8 mouse cellular contexts compared by ENCODE assay signal in genomic region chr5:24843103-24843475, GRCm38 (mm10). TPM values are rescaled to one million over a fixed set of nuclear protein-coding genes. Genes with fewer than 3 reads are reported as not detected.
DNase-seq lines count a peak whose midpoint lies in the region; ATAC-seq and TF ChIP-seq lines count a peak whose summit lies in the region.

No protein-coding gene starts in this region.

- no peaks in the 10 kb centered on the region for H3K9me3 ChIP-seq in hindbrain, postnatal 0 days (ENCODE audit: low read length)
- no peaks in the 10 kb centered on the region for H3K9me3 ChIP-seq in midbrain, embryonic 14.5 days (ENCODE audit: control insufficient read depth, low read length)

- ATAC-seq in hindbrain, postnatal 0 days: peak; percentile 34
- no peak for ATAC-seq in midbrain, embryonic 14.5 days (ENCODE audit: low FRiP score, low TSS enrichment)
- no peak for ATAC-seq in cerebellum, adult (ENCODE audit: insufficient number of reproducible peaks, low FRiP score, low TSS enrichment)

- H3K36me3 ChIP-seq in spleen, adult 2 months (ENCODE audit: control insufficient read depth, insufficient read depth, low read length): no peaks in the 10 kb centered on the region
- no peaks in the 10 kb centered on the region for H3K36me3 ChIP-seq in hindbrain, postnatal 0 days (ENCODE audit: insufficient read depth, low read length)
- no peaks in the 10 kb centered on the region for H3K36me3 ChIP-seq in midbrain, embryonic 14.5 days (ENCODE audit: control insufficient read depth, insufficient read depth, low read length)

- 2% methylated on average over 21 of the region's 21 CpGs for WGBS in spleen, adult 2 months
- under 1% methylated on average over 21 of the region's 21 CpGs for WGBS in hindbrain, postnatal 0 days
- 1% methylated on average over 21 of the region's 21 CpGs for WGBS in midbrain, embryonic 14.5 days

- peaks cover 15% of the 10 kb centered on the region; the same call in 1 of the 2 replicates for H3K4me1 ChIP-seq in spleen, adult 2 months (ENCODE audit: control insufficient read depth, insufficient read depth, insufficient read length)
- H3K4me1 ChIP-seq in hindbrain, postnatal 0 days (ENCODE audit: insufficient read depth, low read length): peaks cover 12% of the 10 kb centered on the region
- peaks cover 26% of the 10 kb centered on the region for H3K4me1 ChIP-seq in midbrain, embryonic 14.5 days (ENCODE audit: control insufficient read depth, insufficient read depth, low read length)

- H3K4me2 ChIP-seq in hindbrain, postnatal 0 days (ENCODE audit: low read depth, low read length): peak overlapping the region; percentile 91
- H3K4me2 ChIP-seq in midbrain, embryonic 14.5 days (ENCODE audit: low read length): peak overlapping the region; percentile 78

- peak overlapping the region; percentile 73 for H3K27ac ChIP-seq in spleen, adult 2 months (ENCODE audit: insufficient read depth, low read length)
- peak overlapping the region; percentile 99 for H3K27ac ChIP-seq in hindbrain, postnatal 0 days
- peak overlapping the region; percentile 97 for H3K27ac ChIP-seq in midbrain, embryonic 14.5 days (replicated peaks; ENCODE audit: low read depth, low read length)

- H3K27me3 ChIP-seq in spleen, adult 2 months (ENCODE audit: control insufficient read depth, insufficient read depth, low read length): no peaks in the 10 kb centered on the region
- H3K27me3 ChIP-seq in hindbrain, postnatal 0 days (ENCODE audit: insufficient read depth, low read length): no peaks in the 10 kb centered on the region
- no peaks in the 10 kb centered on the region for H3K27me3 ChIP-seq in midbrain, embryonic 14.5 days (ENCODE audit: control insufficient read depth, insufficient read depth, low read length)

- peak overlapping the region; percentile 58 for H3K4me3 ChIP-seq in spleen, adult 2 months (ENCODE audit: extremely low read depth, insufficient read depth, insufficient read length)
- H3K4me3 ChIP-seq in hindbrain, postnatal 0 days (ENCODE audit: low read length): peak overlapping the region; percentile 68
- H3K4me3 ChIP-seq in midbrain, embryonic 14.5 days (replicated peaks; ENCODE audit: low read depth, low read length): peak overlapping the region; percentile 93

- peak overlapping the region; percentile 87 for H3K9ac ChIP-seq in hindbrain, postnatal 0 days (replicated peaks; ENCODE audit: low read length)
- H3K9ac ChIP-seq in midbrain, embryonic 14.5 days (replicated peaks; ENCODE audit: low read length): peak overlapping the region; percentile 49

- DNase-seq in gastrocnemius, postnatal 14 days: peak; percentile 49
- no peak for DNase-seq in gastrocnemius, adult 8-10 months (ENCODE audit: low spot score in 2 of 2)
- no peak for DNase-seq in spleen, adult 2 months (ENCODE audit: low read depth in 1 of 2, low spot score in 2 of 2)
- DNase-seq in spleen, postnatal 14 days (ENCODE audit: low spot score in 2 of 2): no peak
- no peak for DNase-seq in hindbrain, postnatal 0 days (ENCODE audit: low spot score)
- no peak for DNase-seq in midbrain, embryonic 14.5 days
- no peak for DNase-seq in ovary, adult 18-20 months (ENCODE audit: low spot score)

- TF ChIP-seq POLR2A in spleen, adult 2 months (IDR thresholded peaks at IDR 0.05; ENCODE audit: low read depth, low read length): no peak

- intact Hi-C loops in gastrocnemius, postnatal 14 days (cut with DNase I; ENCODE audit: low total_unique reads): no loop called here

- TF ChIP-seq CTCF in spleen, adult 2 months (IDR thresholded peaks at IDR 0.05; ENCODE audit: extremely low read depth, insufficient read depth, insufficient read length, insufficient replicate concordance): no peak
- no peak for TF ChIP-seq CTCF in hindbrain, postnatal 0 days (IDR thresholded peaks at IDR 0.05; ENCODE audit: low read depth)

RNA-seq across cellular contexts. Expression of gene Rheb, which starts 0.7 kb away (rescaled TPM):
- 10 to 100 TPM; 55.8 to 56.5 TPM for total RNA-seq in gastrocnemius, postnatal 14 days (2021)
- total RNA-seq in gastrocnemius, adult 8-10 months (2022): 10 to 100 TPM; 66.8 to 69.7 (median 67.7) TPM
- 12.7 and 13.9 TPM in 2 replicates for polyA plus RNA-seq in spleen, adult 2 months (2012; rRNA removed)
- 78.4 and 89.7 TPM in 2 replicates for total RNA-seq in hindbrain, postnatal 0 days (2014; rRNA removed)
- 284 and 287 TPM in 2 replicates for polyA plus RNA-seq in hindbrain, postnatal 0 days (2015; fragmentation: Nextera tagmentation; extraction: Ambion mirVana)
- 235 and 240 TPM in 2 replicates for polyA plus RNA-seq in midbrain, embryonic 14.5 days (2014; fragmentation: Nextera tagmentation; extraction: Ambion mirVana)
